Mouse (Mus musculus): Measurements from ENCODE around the gene Ahcy. TPM values are rescaled to one million over a fixed set of nuclear protein-coding genes. Genes with fewer than 3 reads are reported as not detected.

Gene Ahcy
- polyA plus RNA-seq, 1 experiment from 2014 or later: 45.1 TPM

GRCm38 (mm10) chr2:155011086-155011656 lies 63.1 kb downstream of the Ahcy start:
- Histone ChIP-seq H3K9me3 (ENCODE audit: control insufficient read depth, low read length) (no peaks in the 10 kb centered on the region), H3K27ac (ENCODE audit: low read length) (no peak overlapping the region), H3K36me3 (ENCODE audit: control insufficient read depth, insufficient read depth) (no peaks in the 10 kb centered on the region), H3K4me1 (replicated peaks; ENCODE audit: control insufficient read depth, insufficient read depth, low read length) (no peaks in the 10 kb centered on the region), H3K9ac (replicated peaks; ENCODE audit: low read depth, low read length) (no peak overlapping the region), H3K4me3 (replicated peaks; ENCODE audit: low read length) (no peak overlapping the region), H3K27me3 (replicated peaks; ENCODE audit: control insufficient read depth, insufficient read depth, low read length) (no peaks in the 10 kb centered on the region), H3K4me2 (ENCODE audit: low read length) (no peak overlapping the region)
- 64% methylated on average over 3 of the region's 3 CpGs for WGBS
- no peak for ATAC-seq

Other genes with a start within 250 kb of the Ahcy start
- gene Eif2s2, start 181.6 kb downstream of the Ahcy start, polyA plus RNA-seq (2015; fragmentation: Nextera tagmentation; extraction: Ambion mirVana): 66.2 and 66.8 TPM in 2 replicates
- gene Gm14226, start 56.2 kb downstream of the Ahcy start, polyA plus RNA-seq (2015; fragmentation: Nextera tagmentation; extraction: Ambion mirVana): 0.07 and 0.10 TPM in 2 replicates
- gene Itch, start 59.0 kb upstream of the Ahcy start, polyA plus RNA-seq (2015; fragmentation: Nextera tagmentation; extraction: Ambion mirVana): 48.5 and 53.1 TPM in 2 replicates
- 621 and 677 TPM in 2 replicates for gene Dynlrb1, start 162.0 kb upstream of the Ahcy start, polyA plus RNA-seq (2015; fragmentation: Nextera tagmentation; extraction: Ambion mirVana)
- 343 and 425 TPM in 2 replicates for gene Map1lc3a, start 201.8 kb upstream of the Ahcy start, polyA plus RNA-seq (2015; fragmentation: Nextera tagmentation; extraction: Ambion mirVana)

Measured in forebrain, embryonic 16.5 days (tissue).